Mouse (Mus musculus) lung, postnatal 10 days (tissue): ENCODE data around the gene Il4.

Experiments used
- DNase-seq: peaks from one replicate; pipeline ENCODE4 v3.0.0; 2021

Il4 gene

GRCm38 (mm10) chr11:53623573-53623972 lies 5.1 kb upstream of the Il4 start:
- DNase-seq: no peak

- DNase-seq: no peak
Measured at GRCm38 (mm10) chr11:53622440-53622806, 4.0 kb upstream of the Il4 start.

- DNase-seq: no peak
Measured at GRCm38 (mm10) chr11:53621582-53622439, 3.3 kb upstream of the Il4 start.

GRCm38 (mm10) chr11:53620094-53620493 lies 1.6 kb upstream of the Il4 start:
- DNase-seq: no peak

- no peak for DNase-seq
Measured at GRCm38 (mm10) chr11:53619428-53619827, 959 bp upstream of the Il4 start.

- no peak for DNase-seq
Measured at GRCm38 (mm10) chr11:53617562-53618109, 833 bp downstream of the Il4 start.

GRCm38 (mm10) chr11:53616748-53617558 lies 1.5 kb downstream of the Il4 start:
- DNase-seq: peak; percentile 27

GRCm38 (mm10) chr11:53615575-53615974 lies 2.9 kb downstream of the Il4 start:
- no peak for DNase-seq

GRCm38 (mm10) chr11:53615172-53615571 lies 3.3 kb downstream of the Il4 start:
- DNase-seq: no peak

GRCm38 (mm10) chr11:53609672-53610071 lies 8.8 kb downstream of the Il4 start:
- no peak for DNase-seq

- DNase-seq: no peak
Measured at GRCm38 (mm10) chr11:53609231-53609630, 9.2 kb downstream of the Il4 start.

- DNase-seq: no peak
Measured at GRCm38 (mm10) chr11:53605609-53606008, 12.9 kb downstream of the Il4 start.

- DNase-seq: no peak
Measured at GRCm38 (mm10) chr11:53604983-53605382, 13.5 kb downstream of the Il4 start.

GRCm38 (mm10) chr11:53591116-53591515 lies 27.4 kb downstream of the Il4 start:
- no peak for DNase-seq

- peak; percentile 44 for DNase-seq
Measured at GRCm38 (mm10) chr11:53590368-53590768, 28.1 kb downstream of the Il4 start.

GRCm38 (mm10) chr11:53588279-53588678 lies 30.2 kb downstream of the Il4 start:
- no peak for DNase-seq

GRCm38 (mm10) chr11:53585510-53585909 lies 33.0 kb downstream of the Il4 start:
- no peak for DNase-seq

- DNase-seq: peak; percentile 34
Measured at GRCm38 (mm10) chr11:53584849-53585248, 33.6 kb downstream of the Il4 start.

GRCm38 (mm10) chr11:53583151-53583550 lies 35.3 kb downstream of the Il4 start:
- no peak for DNase-seq

- DNase-seq: no peak
Measured at GRCm38 (mm10) chr11:53580562-53580961, 37.9 kb downstream of the Il4 start.

- DNase-seq: peak; percentile 96
Measured at GRCm38 (mm10) chr11:53567224-53568014, 51.0 kb downstream of the Il4 start, which contains the start of gene Kif3a. Gene Kif3a, plus strand, starts transcription at chr11:53567379.

- DNase-seq: no peak
Measured at GRCm38 (mm10) chr11:53566646-53567045, 51.8 kb downstream of the Il4 start.

- no peak for DNase-seq
Measured at GRCm38 (mm10) chr11:53561986-53562385, 56.5 kb downstream of the Il4 start.
